Mouse (Mus musculus): ENCODE data around the gene Mical2. TPM values are rescaled to one million over a fixed set of nuclear protein-coding genes. Genes with fewer than 3 reads are reported as not detected.

The Mical2 gene
- polyA plus RNA-seq, 1 experiment from 2014 or later, result 12.5 TPM

GRCm38 (mm10) chr7:112270870-112271269 is 45.2 kb downstream of the Mical2 start:
- Histone ChIP-seq H3K9me3 (no peaks in the 10 kb centered on the region), H3K4me1 (peaks cover 34% of the 10 kb centered on the region), H3K9ac (no peak overlapping the region), H3K27me3 (replicated peaks) (no peaks in the 10 kb centered on the region), H3K4me3 (replicated peaks) (no peak overlapping the region), H3K4me2 (no peak overlapping the region), H3K27ac (peak overlapping the region; percentile 68), H3K36me3 (no peaks in the 10 kb centered on the region)
- 52% methylated on average over 5 of the region's 5 CpGs for WGBS
- peak; percentile 51 for ATAC-seq (ENCODE audit: insufficient read depth, low FRiP score, low read depth)

- 80% methylated on average over 3 of the region's 3 CpGs for WGBS
- H3K4me1 ChIP-seq, result peaks cover 42% of the 10 kb centered on the region
- H3K9ac ChIP-seq, result no peak overlapping the region
- H3K9me3 ChIP-seq, result no peaks in the 10 kb centered on the region
- H3K4me2 ChIP-seq, result no peak overlapping the region
- H3K27ac ChIP-seq, result 0 out of 2 replicates have a peak overlapping the region, but pooled peaks have one; percentile 31
- H3K27me3 ChIP-seq (replicated peaks), result no peaks in the 10 kb centered on the region
- H3K4me3 ChIP-seq (replicated peaks), result no peak overlapping the region
- H3K36me3 ChIP-seq, result no peaks in the 10 kb centered on the region
- no peak for ATAC-seq (ENCODE audit: insufficient read depth, low FRiP score, low read depth)
Measured at GRCm38 (mm10) chr7:112271627-112272026, 46.0 kb downstream of the Mical2 start.

- Histone ChIP-seq H3K27ac (peak overlapping the region; percentile 35; the same call in 1 of the 2 replicates), H3K9ac (no peak overlapping the region), H3K4me2 (no peak overlapping the region), H3K9me3 (no peaks in the 10 kb centered on the region), H3K36me3 (no peaks in the 10 kb centered on the region), H3K4me3 (replicated peaks) (no peak overlapping the region), H3K27me3 (replicated peaks) (no peaks in the 10 kb centered on the region), H3K4me1 (peaks cover 45% of the 10 kb centered on the region)
- no peak for ATAC-seq (ENCODE audit: insufficient read depth, low FRiP score, low read depth)
- 58% methylated on average over 5 of the region's 5 CpGs for WGBS
Measured at GRCm38 (mm10) chr7:112272692-112273091, 47.0 kb downstream of the Mical2 start.

GRCm38 (mm10) chr7:112273451-112273850 is 47.8 kb downstream of the Mical2 start:
- peak overlapping the region; percentile 35; the same call in 1 of the 2 replicates for H3K27ac ChIP-seq
- peaks cover 50% of the 10 kb centered on the region for H3K4me1 ChIP-seq
- H3K36me3 ChIP-seq, result no peaks in the 10 kb centered on the region
- no peak for ATAC-seq (ENCODE audit: insufficient read depth, low FRiP score, low read depth)
- H3K4me2 ChIP-seq, result no peak overlapping the region
- no peak overlapping the region for H3K4me3 ChIP-seq (replicated peaks)
- WGBS, result 75% methylated on average over 6 of the region's 6 CpGs
- H3K9me3 ChIP-seq, result no peaks in the 10 kb centered on the region
- H3K27me3 ChIP-seq (replicated peaks), result no peaks in the 10 kb centered on the region
- H3K9ac ChIP-seq, result no peak overlapping the region

- Histone ChIP-seq H3K9ac (no peak overlapping the region), H3K4me2 (no peak overlapping the region), H3K9me3 (no peaks in the 10 kb centered on the region), H3K36me3 (no peaks in the 10 kb centered on the region), H3K4me3 (replicated peaks) (no peak overlapping the region), H3K27me3 (replicated peaks) (no peaks in the 10 kb centered on the region), H3K27ac (peak overlapping the region; percentile 16; the same call in 1 of the 2 replicates), H3K4me1 (peaks cover 53% of the 10 kb centered on the region)
- 59% methylated on average over 2 of the region's 2 CpGs for WGBS
- ATAC-seq (ENCODE audit: insufficient read depth, low FRiP score, low read depth), result no peak
Measured at GRCm38 (mm10) chr7:112274611-112275010, 49.0 kb downstream of the Mical2 start.

- ATAC-seq (ENCODE audit: insufficient read depth, low FRiP score, low read depth), result no peak
- Histone ChIP-seq H3K9me3 (no peaks in the 10 kb centered on the region), H3K9ac (no peak overlapping the region), H3K4me1 (peaks cover 53% of the 10 kb centered on the region), H3K27me3 (replicated peaks) (no peaks in the 10 kb centered on the region), H3K36me3 (no peaks in the 10 kb centered on the region), H3K27ac (peak overlapping the region; percentile 16), H3K4me3 (replicated peaks) (no peak overlapping the region), H3K4me2 (no peak overlapping the region)
- 52% methylated on average over 3 of the region's 3 CpGs for WGBS
Measured at GRCm38 (mm10) chr7:112275093-112275492, 49.4 kb downstream of the Mical2 start.

- no peak for ATAC-seq (ENCODE audit: insufficient read depth, low FRiP score, low read depth)
- Histone ChIP-seq H3K4me2 (no peak overlapping the region), H3K4me1 (peaks cover 47% of the 10 kb centered on the region), H3K27ac (peak overlapping the region; percentile 67; the same call in 1 of the 2 replicates), H3K9me3 (no peaks in the 10 kb centered on the region), H3K27me3 (replicated peaks) (no peaks in the 10 kb centered on the region), H3K9ac (no peak overlapping the region), H3K36me3 (no peaks in the 10 kb centered on the region), H3K4me3 (replicated peaks) (no peak overlapping the region)
- WGBS, result 23% methylated on average over 2 of the region's 2 CpGs
Measured at GRCm38 (mm10) chr7:112275883-112276282, 50.2 kb downstream of the Mical2 start.

GRCm38 (mm10) chr7:112276823-112277222 is 51.2 kb downstream of the Mical2 start:
- Histone ChIP-seq H3K4me2 (no peak overlapping the region), H3K36me3 (no peaks in the 10 kb centered on the region), H3K4me3 (replicated peaks) (no peak overlapping the region), H3K9ac (no peak overlapping the region), H3K27ac (peak overlapping the region; percentile 67), H3K4me1 (peaks cover 41% of the 10 kb centered on the region), H3K9me3 (no peaks in the 10 kb centered on the region), H3K27me3 (replicated peaks) (no peaks in the 10 kb centered on the region)
- 58% methylated on average over 4 of the region's 4 CpGs for WGBS
- ATAC-seq (ENCODE audit: insufficient read depth, low FRiP score, low read depth), result 0 out of 2 replicates have a peak, but pooled peaks have one; percentile 15

- Histone ChIP-seq H3K27me3 (replicated peaks) (no peaks in the 10 kb centered on the region), H3K9ac (no peak overlapping the region), H3K9me3 (no peaks in the 10 kb centered on the region), H3K27ac (no peak overlapping the region), H3K4me3 (replicated peaks) (no peak overlapping the region), H3K36me3 (no peaks in the 10 kb centered on the region), H3K4me2 (no peak overlapping the region), H3K4me1 (peaks cover 30% of the 10 kb centered on the region)
- no peak for ATAC-seq (ENCODE audit: insufficient read depth, low FRiP score, low read depth)
- WGBS, result 41% methylated on average over 4 of the region's 4 CpGs
Measured at GRCm38 (mm10) chr7:112278648-112279047, 53.0 kb downstream of the Mical2 start.

- Histone ChIP-seq H3K9me3 (no peaks in the 10 kb centered on the region), H3K27ac (no peak overlapping the region), H3K4me3 (replicated peaks) (no peak overlapping the region), H3K36me3 (no peaks in the 10 kb centered on the region), H3K4me2 (no peak overlapping the region), H3K4me1 (peaks cover 21% of the 10 kb centered on the region), H3K27me3 (replicated peaks) (no peaks in the 10 kb centered on the region), H3K9ac (no peak overlapping the region)
- no peak for ATAC-seq (ENCODE audit: insufficient read depth, low FRiP score, low read depth)
- 23% methylated on average over 3 of the region's 3 CpGs for WGBS
Measured at GRCm38 (mm10) chr7:112280474-112280873, 54.8 kb downstream of the Mical2 start.

GRCm38 (mm10) chr7:112283606-112284310 is 58.1 kb downstream of the Mical2 start:
- no peak overlapping the region for H3K27ac ChIP-seq
- no peaks in the 10 kb centered on the region for H3K27me3 ChIP-seq (replicated peaks)
- ATAC-seq (ENCODE audit: insufficient read depth, low FRiP score, low read depth), result no peak
- H3K4me2 ChIP-seq, result no peak overlapping the region
- H3K4me1 ChIP-seq, result no peaks in the 10 kb centered on the region; the same call in 1 of the 2 replicates
- H3K4me3 ChIP-seq (replicated peaks), result no peak overlapping the region
- no peaks in the 10 kb centered on the region for H3K9me3 ChIP-seq
- H3K36me3 ChIP-seq, result no peaks in the 10 kb centered on the region
- no peak overlapping the region for H3K9ac ChIP-seq
- 72% methylated on average over 9 of the region's 9 CpGs for WGBS

GRCm38 (mm10) chr7:112285573-112285972 is 59.9 kb downstream of the Mical2 start:
- H3K9ac ChIP-seq, result no peak overlapping the region
- H3K27ac ChIP-seq, result no peak overlapping the region
- ATAC-seq (ENCODE audit: insufficient read depth, low FRiP score, low read depth), result no peak
- H3K9me3 ChIP-seq, result no peaks in the 10 kb centered on the region
- no peaks in the 10 kb centered on the region for H3K36me3 ChIP-seq
- no peak overlapping the region for H3K4me2 ChIP-seq
- H3K4me3 ChIP-seq (replicated peaks), result no peak overlapping the region
- no peaks in the 10 kb centered on the region for H3K4me1 ChIP-seq
- H3K27me3 ChIP-seq (replicated peaks), result no peaks in the 10 kb centered on the region
- 83% methylated on average over 8 of the region's 8 CpGs for WGBS
